Comparison of ENCODE assay signal across 8 mouse cellular contexts in genomic region chr7:112212921-112213721, GRCm38 (mm10). TPM values are rescaled to one million over a fixed set of nuclear protein-coding genes. Genes with fewer than 3 reads are reported as not detected.
DNase-seq lines count a peak whose midpoint lies in the region; ATAC-seq and TF ChIP-seq lines count a peak whose summit lies in the region.

No protein-coding gene starts in this region.

- peak; percentile 63 for ATAC-seq in intestine, embryonic 15.5 days
- peak; percentile 91 for ATAC-seq in stomach, embryonic 14.5 days (ENCODE audit: insufficient number of reproducible peaks, insufficient read depth, low FRiP score, low read depth)

- H3K4me3 ChIP-seq in gastrocnemius, adult 2 months: no peak overlapping the region
- no peak overlapping the region for H3K4me3 ChIP-seq in intestine, embryonic 15.5 days (replicated peaks)
- H3K4me3 ChIP-seq in stomach, embryonic 14.5 days (ENCODE audit: low read depth, low read length): no peak overlapping the region

- peaks cover 20% of the 10 kb centered on the region for H3K4me1 ChIP-seq in intestine, embryonic 15.5 days (replicated peaks)
- H3K4me1 ChIP-seq in stomach, embryonic 14.5 days (ENCODE audit: control insufficient read depth, insufficient read depth, low read length): peaks cover 5% of the 10 kb centered on the region; the same call in 1 of the 2 replicates

- peak overlapping the region; percentile 66 for H3K27ac ChIP-seq in gastrocnemius, adult 2 months
- peak overlapping the region; percentile 65 for H3K27ac ChIP-seq in intestine, embryonic 15.5 days
- H3K27ac ChIP-seq in stomach, embryonic 14.5 days (ENCODE audit: low read length): peak overlapping the region; percentile 82; the same call in 1 of the 2 replicates

- H3K27me3 ChIP-seq in intestine, embryonic 15.5 days (replicated peaks): no peaks in the 10 kb centered on the region
- H3K27me3 ChIP-seq in stomach, embryonic 14.5 days (ENCODE audit: control insufficient read depth, insufficient read depth, low read length): no peaks in the 10 kb centered on the region

- peak; percentile 34 for DNase-seq in gastrocnemius, adult 2 months
- no peak for DNase-seq in gastrocnemius, adult 18-20 months (ENCODE audit: low spot score)
- DNase-seq in 3T3-L1 (ENCODE audit: low read depth, low spot score): peak; percentile 44
- DNase-seq in cerebellum, adult 9-11 months: peak; percentile 65
- peak; percentile 92 to 95 for DNase-seq in lung, adult 18-20 months
- DNase-seq in gastrocnemius, adult 8-10 months (ENCODE audit: low spot score in 2 of 2): no peak

- H3K9ac ChIP-seq in intestine, embryonic 15.5 days: no peak overlapping the region
- H3K9ac ChIP-seq in stomach, embryonic 14.5 days (replicated peaks; ENCODE audit: low read depth, low read length): no peak overlapping the region

- intact Hi-C loops in gastrocnemius, adult 2 months (cut with DNase I): loop anchor here (2.0 kb wide), 1 partner anchor 116 kb away; no protein-coding TSS in a partner anchor

- no peaks in the 10 kb centered on the region for H3K36me3 ChIP-seq in intestine, embryonic 15.5 days
- H3K36me3 ChIP-seq in stomach, embryonic 14.5 days (ENCODE audit: control insufficient read depth, insufficient read depth, low read length): no peaks in the 10 kb centered on the region

- peak; percentile 66 for TF ChIP-seq CTCF in gastrocnemius, adult 2 months (IDR thresholded peaks at IDR 0.05)

- H3K4me2 ChIP-seq in intestine, embryonic 15.5 days (replicated peaks): no peak overlapping the region
- no peak overlapping the region for H3K4me2 ChIP-seq in stomach, embryonic 14.5 days (replicated peaks; ENCODE audit: low read depth, low read length)

- no peaks in the 10 kb centered on the region for H3K9me3 ChIP-seq in intestine, embryonic 15.5 days
- no peaks in the 10 kb centered on the region for H3K9me3 ChIP-seq in stomach, embryonic 14.5 days (ENCODE audit: control insufficient read depth, low read depth, low read length)

- WGBS in intestine, embryonic 15.5 days: 35% methylated on average over 8 of the region's 8 CpGs
- 41% methylated on average over 8 of the region's 8 CpGs for WGBS in stomach, embryonic 14.5 days

RNA-seq across cellular contexts. Expression of gene Mical2, which starts 12.5 kb away (rescaled TPM):
- total RNA-seq in gastrocnemius, adult 2 months (2021): 100 to 1,000 TPM; 124 to 136 TPM
- 100 to 1,000 TPM; 166 to 180 TPM for total RNA-seq in gastrocnemius, adult 18-20 months (2021)
- polyA plus RNA-seq in intestine, embryonic 15.5 days (2015; fragmentation: Nextera tagmentation; extraction: Ambion mirVana): 18.6 and 19.4 TPM in 2 replicates
- 10.7 and 11.0 TPM in 2 replicates for polyA plus RNA-seq in stomach, embryonic 14.5 days (2014; fragmentation: Nextera tagmentation; extraction: Ambion mirVana)
- 100 to 1,000 TPM; 172 to 236 (median 206) TPM for total RNA-seq in gastrocnemius, adult 8-10 months (2022)

RNA-seq across cellular contexts. Expression of gene Dkk3, which starts 54.3 kb away (rescaled TPM):
- total RNA-seq in gastrocnemius, adult 2 months (2021): 1 to 10 TPM; 2.1 to 2.4 TPM
- total RNA-seq in gastrocnemius, adult 18-20 months (2021): 10 to 100 TPM in 1 of 2 experiments, 1 to 10 TPM in 1; 6.9 to 27.8 TPM
- polyA plus RNA-seq in intestine, embryonic 15.5 days (2015; fragmentation: Nextera tagmentation; extraction: Ambion mirVana): 26.0 and 27.1 TPM in 2 replicates
- 29.5 and 31.5 TPM in 2 replicates for polyA plus RNA-seq in stomach, embryonic 14.5 days (2014; fragmentation: Nextera tagmentation; extraction: Ambion mirVana)
- 10 to 100 TPM in 2 of 4 experiments, 1 to 10 TPM in 2; 4.8 to 19.6 (median 8.7) TPM for total RNA-seq in gastrocnemius, adult 8-10 months (2022)

Comparison
In these comparisons a context has a peak if more than half of its experiments do, and no peak if none do; other contexts are left out.
1. DNase-seq: peak in gastrocnemius, adult 2 months (single experiment), 3T3-L1 (single experiment), cerebellum, adult 9-11 months (single experiment) and lung, adult 18-20 months (2 of 2); none in gastrocnemius, adult 18-20 months (single experiment) and gastrocnemius, adult 8-10 months (0 of 2).
2. Peak in every context shown above with its lines, with median percentiles within 50 percentile points of each other: H3K27ac ChIP-seq.